In genomic region chr4:100776871-100777375, GRCm38 (mm10) we compare ENCODE assay signal across 8 mouse cellular contexts. TPM values are rescaled to one million over a fixed set of nuclear protein-coding genes. Genes with fewer than 3 reads are reported as not detected.
A peak's percentile ranks its signal among the peaks of the same experiment; 100 is the strongest.
DNase-seq lines count a peak whose midpoint lies in the region; ATAC-seq and TF ChIP-seq lines count a peak whose summit lies in the region.

No protein-coding gene starts in this region.

- under 1% methylated on average over 64 of the region's 68 CpGs for WGBS in intestine, postnatal 0 days
- WGBS in midbrain, postnatal 0 days, result 0% methylated on average over 48 of the region's 68 CpGs

- no peaks in the 10 kb centered on the region; the same call in 1 of the 2 replicates for H3K36me3 ChIP-seq in intestine, postnatal 0 days (ENCODE audit: control insufficient read depth, insufficient read depth)
- no peaks in the 10 kb centered on the region for H3K36me3 ChIP-seq in midbrain, postnatal 0 days (ENCODE audit: insufficient read depth, low read length)

- no peaks in the 10 kb centered on the region for H3K9me3 ChIP-seq in intestine, postnatal 0 days (ENCODE audit: control insufficient read depth)
- H3K9me3 ChIP-seq in midbrain, postnatal 0 days (ENCODE audit: low read length), result no peaks in the 10 kb centered on the region

- DNase-seq in cerebellum, postnatal 10 days, result peak; percentile 69 to 72
- DNase-seq in cerebellum, adult 9-10 months, result no peak
- peak; percentile 13 to 17 for DNase-seq in cerebellum, postnatal 36 days
- peak; percentile 32 for DNase-seq in gastrocnemius, postnatal 25 days
- peak; percentile 13 for DNase-seq in liver
- no peak for DNase-seq in midbrain, postnatal 0 days (ENCODE audit: low spot score)

- H3K27me3 ChIP-seq in intestine, postnatal 0 days (replicated peaks; ENCODE audit: control insufficient read depth, insufficient read depth, low read length), result no peaks in the 10 kb centered on the region
- H3K27me3 ChIP-seq in midbrain, postnatal 0 days (ENCODE audit: insufficient read depth, low read length), result no peaks in the 10 kb centered on the region

- no peaks in the 10 kb centered on the region for H3K4me1 ChIP-seq in intestine, postnatal 0 days (replicated peaks; ENCODE audit: control insufficient read depth, insufficient read depth, low read length)
- peaks cover 12% of the 10 kb centered on the region; the same call in 1 of the 2 replicates for H3K4me1 ChIP-seq in midbrain, postnatal 0 days (ENCODE audit: insufficient read depth, low read length)

- peak overlapping the region; percentile 89 for H3K27ac ChIP-seq in intestine, postnatal 0 days (ENCODE audit: low read depth, low read length)
- peak overlapping the region; percentile 73 for H3K27ac ChIP-seq in midbrain, postnatal 0 days (ENCODE audit: low read depth, low read length)

- H3K9ac ChIP-seq in intestine, postnatal 0 days (ENCODE audit: low read depth, low read length), result peak overlapping the region; percentile 74
- peak overlapping the region; percentile 80 for H3K9ac ChIP-seq in midbrain, postnatal 0 days (replicated peaks; ENCODE audit: low read length, poor library complexity, severe bottlenecking)

- H3K4me3 ChIP-seq in intestine, postnatal 0 days (ENCODE audit: low read depth, low read length), result peak overlapping the region; percentile 76
- peak overlapping the region; percentile 74 for H3K4me3 ChIP-seq in midbrain, postnatal 0 days (ENCODE audit: low read depth, low read length)

- H3K4me2 ChIP-seq in intestine, postnatal 0 days (replicated peaks; ENCODE audit: low read depth), result peak overlapping the region; percentile 96
- peak overlapping the region; percentile 85 for H3K4me2 ChIP-seq in midbrain, postnatal 0 days (ENCODE audit: low read depth, low read length, poor library complexity, severe bottlenecking)

- TF ChIP-seq CTCF in intestine, postnatal 0 days (IDR thresholded peaks at IDR 0.05; ENCODE audit: low read depth), result no peak
- no peak for TF ChIP-seq CTCF in midbrain, postnatal 0 days (IDR thresholded peaks at IDR 0.05)

- peak; percentile 50 for ATAC-seq in intestine, postnatal 0 days
- peak; percentile 38 for ATAC-seq in midbrain, postnatal 0 days (ENCODE audit: low FRiP score)
- ATAC-seq in erythroid progenitor cell, adult 5-6 weeks (replicated peaks; ENCODE audit: low FRiP score, poor library complexity, severe bottlenecking), result no peak

RNA-seq across cellular contexts. Expression of gene Cachd1, which starts 0.4 kb away (rescaled TPM):
- 1 to 10 TPM; 2.9 to 4.2 TPM for total RNA-seq in gastrocnemius, postnatal 25 days (2021)
- 8.2 and 9.1 TPM in 2 replicates for polyA plus RNA-seq in intestine, postnatal 0 days (2015; fragmentation: Nextera tagmentation; extraction: Ambion mirVana)
- total RNA-seq in midbrain, postnatal 0 days (2014; rRNA removed), result 52.2 and 59.8 TPM in 2 replicates
- 25.1 and 26.5 TPM in 2 replicates for polyA plus RNA-seq in midbrain, postnatal 0 days (2015; fragmentation: Nextera tagmentation; extraction: Ambion mirVana)
- total RNA-seq in erythroid progenitor cell, adult 5-6 weeks (2015; ENCODE audit: low replicate concordance), result 36.8 and 66.2 TPM in 2 replicates
- 12.0 and 39.4 TPM in 2 replicates for total RNA-seq in erythroid progenitor cell, adult 5-6 weeks (2017; ENCODE audit: low replicate concordance)

Comparison
In these comparisons a context has a peak if more than half of its experiments do, and no peak if none do; other contexts are left out.
1. DNase-seq: peak in cerebellum, postnatal 10 days (2 of 2), cerebellum, postnatal 36 days (2 of 2), gastrocnemius, postnatal 25 days (single experiment) and liver (single experiment); none in cerebellum, adult 9-10 months (single experiment) and midbrain, postnatal 0 days (single experiment).